Mouse (Mus musculus): ENCODE data around the gene Jund. TPM values are rescaled to one million over a fixed set of nuclear protein-coding genes. Genes with fewer than 3 reads are reported as not detected.

Gene Jund
- polyA plus RNA-seq, 1 experiment from 2014 or later = 94.3 TPM

DNA sequence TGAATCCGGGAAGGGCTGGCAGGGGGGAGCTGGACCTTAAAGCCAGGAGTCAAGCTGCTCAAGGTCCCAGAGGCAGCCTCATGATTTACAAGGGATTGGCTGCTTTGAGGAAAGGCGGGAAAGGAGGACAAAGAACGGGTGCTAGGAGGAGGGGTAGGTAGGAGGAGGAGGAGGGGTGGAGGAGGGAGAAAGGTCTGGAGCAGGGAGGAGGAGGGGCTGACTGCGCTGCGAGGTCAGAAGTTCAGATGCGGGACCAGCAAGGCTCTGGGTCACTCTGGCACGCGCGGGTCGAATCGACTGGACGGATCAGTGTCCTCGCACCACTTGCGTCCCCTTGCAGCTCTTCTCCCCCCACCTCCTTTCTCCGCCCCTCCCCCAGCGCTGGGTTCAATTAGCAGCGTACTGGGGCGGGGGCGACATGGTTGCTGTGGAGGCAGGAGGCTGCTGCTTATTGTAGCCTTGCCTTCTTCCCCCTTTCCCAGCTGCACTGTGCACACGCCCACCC lies 7.0 kb upstream of the Jund start:
- H3K27me3 ChIP-seq = 0 out of 2 replicates have a peak, but pooled peaks cover 6% of the 10 kb centered on the region
- H3K4me3 ChIP-seq = peak overlapping the region; percentile 32
- peak overlapping the region; percentile 60 for H3K4me2 ChIP-seq
- WGBS = 0% methylated on average over 20 of the region's 20 CpGs
- H3K9me3 ChIP-seq = no peaks in the 10 kb centered on the region
- H3K4me1 ChIP-seq (replicated peaks) = peaks cover 36% of the 10 kb centered on the region
- H3K9ac ChIP-seq = peak overlapping the region; percentile 68
- H3K27ac ChIP-seq = peak overlapping the region; percentile 60; the same call in 1 of the 2 replicates
- ATAC-seq (ENCODE audit: low FRiP score) = peak; percentile 37
- H3K36me3 ChIP-seq = no peaks in the 10 kb centered on the region

GRCm38 (mm10) chr8:70693636-70694035 lies 5.1 kb upstream of the Jund start:
- WGBS = 76% methylated on average over 5 of the region's 5 CpGs
- Histone ChIP-seq H3K4me2 (no peak overlapping the region), H3K27ac (no peak overlapping the region), H3K36me3 (no peaks in the 10 kb centered on the region), H3K4me3 (no peak overlapping the region), H3K27me3 (0 out of 2 replicates have a peak, but pooled peaks cover 6% of the 10 kb centered on the region), H3K4me1 (replicated peaks) (peaks cover 52% of the 10 kb centered on the region), H3K9ac (no peak overlapping the region), H3K9me3 (no peaks in the 10 kb centered on the region)
- no peak for ATAC-seq (ENCODE audit: low FRiP score)

GRCm38 (mm10) chr8:70695318-70696018 lies 3.3 kb upstream of the Jund start:
- Histone ChIP-seq H3K9ac (0 out of 2 replicates have a peak overlapping the region, but pooled peaks have one; percentile 35), H3K4me3 (no peak overlapping the region), H3K27me3 (0 out of 2 replicates have a peak, but pooled peaks cover 6% of the 10 kb centered on the region), H3K27ac (peak overlapping the region; percentile 1), H3K4me1 (replicated peaks) (peaks cover 48% of the 10 kb centered on the region), H3K4me2 (no peak overlapping the region), H3K9me3 (no peaks in the 10 kb centered on the region), H3K36me3 (no peaks in the 10 kb centered on the region)
- 31% methylated on average over 32 of the region's 32 CpGs for WGBS
- no peak for ATAC-seq (ENCODE audit: low FRiP score)

DNA sequence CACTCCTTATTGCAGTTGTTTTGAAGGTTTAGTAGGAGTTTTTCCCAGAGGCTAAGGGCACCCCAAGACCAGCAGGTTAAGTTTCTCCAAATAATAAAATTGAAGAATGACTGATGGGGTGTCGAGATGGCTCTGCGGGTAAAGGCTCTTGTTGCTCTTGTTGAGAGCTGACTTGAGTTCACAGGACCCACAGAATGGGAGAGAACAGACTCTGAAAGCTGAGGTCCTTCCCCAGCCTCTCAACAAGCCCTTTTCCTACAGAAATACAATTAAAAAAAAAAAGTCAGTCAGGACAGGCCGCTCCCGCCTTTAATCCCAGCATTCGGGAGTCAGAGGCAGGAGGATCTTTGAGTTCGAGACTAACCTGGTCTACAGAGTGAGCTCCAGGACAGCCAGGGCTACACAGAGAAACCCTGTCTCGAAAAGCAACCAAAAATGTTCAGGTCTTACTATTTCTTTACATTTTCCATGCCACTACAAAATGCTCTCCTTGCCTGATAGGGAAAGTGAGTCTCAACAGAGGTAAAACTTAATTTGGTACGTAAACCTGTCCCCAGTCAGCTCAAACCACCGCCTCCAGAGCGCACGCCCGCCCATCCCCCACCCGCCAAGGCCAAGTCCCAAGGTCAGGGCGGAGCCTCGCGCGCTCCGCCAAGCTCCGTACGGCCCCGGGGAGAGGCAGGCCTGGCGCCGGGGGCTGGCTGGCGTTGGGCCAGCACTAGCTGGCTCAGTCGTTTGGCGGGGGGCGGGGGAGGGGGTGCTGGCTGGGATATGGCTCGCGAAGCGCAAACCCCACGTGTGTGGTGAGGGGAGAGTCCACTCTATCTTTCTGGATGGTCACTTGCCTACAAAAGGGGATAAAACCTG lies 2.5 kb upstream of the Jund start:
- Histone ChIP-seq H3K4me3 (peak overlapping the region; percentile 28), H3K36me3 (no peaks in the 10 kb centered on the region), H3K27me3 (0 out of 2 replicates have a peak, but pooled peaks cover 6% of the 10 kb centered on the region), H3K4me2 (peak overlapping the region; percentile 53), H3K27ac (peak overlapping the region; percentile 100), H3K9me3 (no peaks in the 10 kb centered on the region), H3K4me1 (replicated peaks) (peaks cover 52% of the 10 kb centered on the region), H3K9ac (peak overlapping the region; percentile 68)
- no peak for ATAC-seq (ENCODE audit: low FRiP score)
- 5% methylated on average over 31 of the region's 31 CpGs for WGBS

GRCm38 (mm10) chr8:70696946-70697345 lies 1.8 kb upstream of the Jund start:
- H3K27ac ChIP-seq = peak overlapping the region; percentile 100
- H3K9ac ChIP-seq = peak overlapping the region; percentile 68
- no peaks in the 10 kb centered on the region for H3K9me3 ChIP-seq
- peaks cover 52% of the 10 kb centered on the region for H3K4me1 ChIP-seq (replicated peaks)
- ATAC-seq (ENCODE audit: low FRiP score) = no peak
- H3K4me3 ChIP-seq = peak overlapping the region; percentile 28; the same call in 1 of the 2 replicates
- 0 out of 2 replicates have a peak, but pooled peaks cover 6% of the 10 kb centered on the region for H3K27me3 ChIP-seq
- H3K36me3 ChIP-seq = no peaks in the 10 kb centered on the region
- WGBS = 47% methylated on average over 4 of the region's 4 CpGs
- H3K4me2 ChIP-seq = peak overlapping the region; percentile 53

DNA sequence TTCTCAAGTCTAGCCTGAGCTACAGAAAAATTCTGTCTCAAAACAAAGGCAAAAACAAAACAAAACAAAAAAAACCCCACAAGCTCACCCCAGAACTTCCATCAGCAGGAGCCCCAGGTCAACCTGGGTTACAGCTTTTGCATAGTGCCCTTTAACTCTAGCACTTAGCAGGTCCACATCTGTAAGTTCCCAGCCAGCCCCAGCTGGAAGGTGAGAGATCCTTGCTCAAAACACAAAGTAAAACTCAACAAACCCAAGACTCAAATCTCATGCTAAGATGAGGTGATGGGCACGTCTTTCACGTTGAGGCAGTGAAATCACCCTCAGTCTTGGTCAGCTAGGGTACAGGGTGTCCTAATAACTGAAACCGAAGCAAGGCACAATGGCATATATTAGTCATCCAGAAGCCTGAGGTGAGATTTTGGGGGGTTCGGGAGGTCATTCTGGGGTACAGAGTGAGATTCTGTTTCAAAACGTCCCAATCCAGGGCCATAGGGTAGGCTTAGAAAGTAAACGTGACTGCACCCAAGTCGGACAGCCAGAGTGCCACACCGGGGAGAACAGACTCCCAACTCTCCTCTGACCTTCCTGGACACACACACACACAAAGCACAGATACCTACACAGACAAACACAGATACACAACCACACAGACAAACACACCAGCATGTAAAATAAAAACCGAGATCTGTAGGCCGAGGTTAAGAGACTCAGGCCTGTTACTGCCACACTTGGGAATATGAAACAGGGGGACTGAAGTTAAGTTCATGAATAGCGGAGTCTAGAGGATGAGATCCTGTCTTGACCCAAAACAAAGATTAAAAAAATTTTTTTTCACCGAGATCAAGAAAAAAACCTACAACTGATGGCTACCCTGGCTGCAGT lies 1.1 kb upstream of the Jund start:
- Histone ChIP-seq H3K27me3 (0 out of 2 replicates have a peak, but pooled peaks cover 6% of the 10 kb centered on the region), H3K9ac (peak overlapping the region; percentile 100; the same call in 1 of the 2 replicates), H3K4me1 (replicated peaks) (peaks cover 54% of the 10 kb centered on the region), H3K9me3 (no peaks in the 10 kb centered on the region), H3K27ac (peak overlapping the region; percentile 100), H3K4me3 (peak overlapping the region; percentile 96), H3K36me3 (peaks cover 2% of the 10 kb centered on the region; the same call in 1 of the 2 replicates), H3K4me2 (peak overlapping the region; percentile 62)
- WGBS = 75% methylated on average over 12 of the region's 12 CpGs
- ATAC-seq (ENCODE audit: low FRiP score) = no peak

DNA sequence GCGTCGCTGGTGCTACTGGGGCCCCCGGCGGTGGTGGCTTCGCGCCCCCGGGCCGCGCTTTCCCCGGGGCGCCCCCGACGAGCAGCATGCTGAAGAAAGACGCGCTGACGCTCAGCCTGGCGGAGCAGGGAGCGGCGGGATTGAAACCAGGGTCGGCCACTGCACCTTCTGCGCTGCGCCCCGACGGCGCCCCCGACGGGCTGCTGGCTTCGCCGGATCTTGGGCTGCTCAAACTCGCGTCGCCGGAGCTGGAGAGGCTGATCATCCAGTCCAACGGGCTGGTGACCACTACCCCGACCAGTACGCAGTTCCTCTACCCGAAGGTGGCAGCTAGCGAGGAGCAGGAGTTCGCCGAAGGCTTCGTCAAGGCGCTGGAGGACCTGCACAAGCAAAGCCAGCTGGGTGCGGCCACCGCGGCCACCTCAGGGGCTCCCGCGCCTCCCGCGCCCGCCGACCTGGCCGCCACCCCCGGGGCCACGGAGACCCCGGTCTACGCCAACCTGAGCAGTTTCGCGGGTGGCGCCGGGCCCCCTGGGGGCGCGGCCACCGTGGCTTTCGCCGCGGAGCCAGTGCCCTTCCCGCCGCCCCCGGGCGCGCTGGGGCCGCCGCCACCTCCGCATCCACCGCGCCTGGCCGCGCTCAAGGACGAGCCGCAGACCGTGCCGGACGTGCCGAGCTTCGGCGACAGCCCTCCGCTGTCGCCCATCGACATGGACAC lies 526 bp downstream of the Jund start:
- WGBS = under 1% methylated on average over 85 of the region's 89 CpGs
- ATAC-seq (ENCODE audit: low FRiP score) = peak; percentile 7
- H3K4me2 ChIP-seq = peak overlapping the region; percentile 87
- H3K4me3 ChIP-seq = peak overlapping the region; percentile 96
- no peaks in the 10 kb centered on the region for H3K9me3 ChIP-seq
- peak overlapping the region; percentile 100 for H3K27ac ChIP-seq
- 0 out of 2 replicates have a peak, but pooled peaks cover 6% of the 10 kb centered on the region for H3K27me3 ChIP-seq
- H3K36me3 ChIP-seq = peaks cover 9% of the 10 kb centered on the region
- H3K4me1 ChIP-seq (replicated peaks) = peaks cover 71% of the 10 kb centered on the region
- peak overlapping the region; percentile 100 for H3K9ac ChIP-seq

DNA sequence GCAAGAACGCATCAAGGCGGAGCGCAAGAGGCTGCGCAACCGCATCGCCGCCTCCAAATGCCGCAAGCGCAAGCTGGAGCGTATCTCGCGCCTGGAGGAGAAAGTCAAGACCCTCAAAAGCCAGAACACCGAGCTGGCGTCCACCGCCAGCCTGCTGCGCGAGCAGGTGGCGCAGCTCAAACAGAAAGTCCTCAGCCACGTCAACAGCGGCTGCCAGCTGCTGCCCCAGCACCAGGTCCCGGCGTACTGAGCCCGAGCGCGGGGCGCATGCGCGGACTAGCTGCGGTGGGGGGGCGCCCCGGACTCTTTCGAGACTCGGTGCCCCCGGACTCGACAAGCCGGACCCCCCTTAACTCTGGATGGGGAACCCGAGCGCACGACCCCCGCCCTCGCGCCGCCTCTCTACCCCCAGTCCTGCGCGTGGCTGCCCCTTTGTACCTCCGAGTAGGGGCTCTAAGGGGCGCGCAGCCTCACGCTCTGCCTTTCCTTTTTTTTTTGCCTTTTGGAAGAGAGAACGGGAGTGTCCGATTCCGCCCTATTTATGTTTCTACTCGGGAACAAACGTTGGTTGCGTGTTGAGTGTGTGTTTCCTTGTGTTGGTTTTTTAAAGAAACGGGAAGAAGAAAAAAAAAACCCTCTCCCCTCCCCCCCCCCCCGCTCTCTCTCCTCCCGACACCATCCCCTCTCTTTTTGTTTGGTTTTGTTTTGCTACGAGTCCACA lies 1.2 kb downstream of the Jund start:
- Histone ChIP-seq H3K4me3 (peak overlapping the region; percentile 96), H3K9me3 (no peaks in the 10 kb centered on the region), H3K4me1 (replicated peaks) (peaks cover 71% of the 10 kb centered on the region), H3K36me3 (peaks cover 9% of the 10 kb centered on the region), H3K9ac (peak overlapping the region; percentile 100), H3K27me3 (0 out of 2 replicates have a peak, but pooled peaks cover under 1% of the 10 kb centered on the region), H3K4me2 (peak overlapping the region; percentile 87), H3K27ac (peak overlapping the region; percentile 100)
- ATAC-seq (ENCODE audit: low FRiP score) = 0 out of 2 replicates have a peak, but pooled peaks have one; percentile 1
- WGBS = under 1% methylated on average over 55 of the region's 59 CpGs

DNA sequence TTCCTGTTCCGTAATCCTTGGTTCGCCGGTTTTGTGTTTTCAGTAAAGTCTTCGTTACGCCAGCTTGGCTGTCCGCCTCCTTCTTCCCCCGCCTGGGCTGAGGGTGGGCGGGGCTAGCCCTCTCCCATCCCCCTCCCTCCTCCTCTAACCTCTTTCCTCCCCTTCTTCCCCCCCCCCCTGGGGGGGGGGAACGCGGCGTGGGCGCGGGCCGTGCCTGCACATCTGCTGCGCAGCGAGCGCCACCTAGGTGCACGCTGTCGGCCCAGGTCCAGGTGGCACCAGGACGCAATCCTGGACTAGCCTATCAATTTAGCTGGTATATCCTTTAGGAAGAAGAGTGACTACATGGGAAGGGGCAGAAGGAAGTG lies 1.8 kb downstream of the Jund start:
- Histone ChIP-seq H3K4me1 (replicated peaks) (peaks cover 65% of the 10 kb centered on the region), H3K4me2 (peak overlapping the region; percentile 87), H3K27ac (peak overlapping the region; percentile 100), H3K27me3 (no peaks in the 10 kb centered on the region), H3K9me3 (no peaks in the 10 kb centered on the region), H3K4me3 (peak overlapping the region; percentile 96), H3K36me3 (peaks cover 9% of the 10 kb centered on the region), H3K9ac (peak overlapping the region; percentile 100)
- ATAC-seq (ENCODE audit: low FRiP score) = peak; percentile 23; the same call in 1 of the 2 replicates
- WGBS = under 1% methylated on average over 14 of the region's 20 CpGs

Data from hindbrain, embryonic 13.5 days (tissue).